Mouse (Mus musculus) 416B (cell line): Measurements from ENCODE around the gene Eml6.
A peak's percentile ranks its signal among the peaks of the same experiment; 100 is the strongest.
"Not testable (repeated sequence)": the region's sequence is repeated elsewhere in the genome, so short reads cannot be mapped to it uniquely, and the experiment has no call there.

Source experiments
- DNase-seq: peaks from one replicate; pipeline ENCODE4 v3.0.0; 2011; ENCODE audit warnings: low read depth

The Eml6 gene

GRCm38 (mm10) chr11:29788921-29789638, 236.8 kb downstream of the Eml6 start:
- no peak for DNase-seq

- no peak for DNase-seq
Measured at GRCm38 (mm10) chr11:29788499-29788898, 237.3 kb downstream of the Eml6 start.

- DNase-seq, result no peak
Measured at GRCm38 (mm10) chr11:29787473-29787872, 238.4 kb downstream of the Eml6 start.

- peak; percentile 11 for DNase-seq
Measured at GRCm38 (mm10) chr11:29786583-29787219, 239.1 kb downstream of the Eml6 start.

DNA sequence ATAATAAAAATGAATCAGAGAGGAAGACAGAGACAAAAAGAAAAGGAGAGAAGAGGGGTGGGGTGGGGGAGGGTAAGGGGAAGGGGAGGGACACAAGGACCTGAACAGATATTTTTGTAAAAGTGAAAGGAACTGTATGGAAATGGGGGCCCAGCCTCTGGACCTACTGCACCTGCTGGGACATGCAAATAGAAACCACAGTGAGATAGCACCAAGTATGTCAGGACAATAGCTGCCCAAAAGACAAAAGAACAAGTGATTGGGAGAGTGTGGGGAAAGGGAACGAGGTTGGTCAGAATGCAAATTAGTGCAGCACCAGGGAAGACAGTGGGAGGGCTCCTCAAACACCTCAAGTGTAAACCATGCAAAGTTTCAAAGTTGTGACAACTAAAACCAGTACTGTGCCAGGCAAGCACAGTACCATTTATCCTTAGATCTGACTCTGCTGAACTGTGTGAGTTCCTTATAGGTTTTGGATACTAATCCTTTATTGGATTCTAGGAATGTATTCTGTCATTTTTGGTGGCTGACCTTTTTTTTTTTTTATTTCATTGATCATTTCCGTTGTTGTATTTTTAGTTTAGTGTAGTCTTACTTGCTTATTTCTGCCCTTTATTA, 246.3 kb downstream of the Eml6 start:
- no peak for DNase-seq

DNA sequence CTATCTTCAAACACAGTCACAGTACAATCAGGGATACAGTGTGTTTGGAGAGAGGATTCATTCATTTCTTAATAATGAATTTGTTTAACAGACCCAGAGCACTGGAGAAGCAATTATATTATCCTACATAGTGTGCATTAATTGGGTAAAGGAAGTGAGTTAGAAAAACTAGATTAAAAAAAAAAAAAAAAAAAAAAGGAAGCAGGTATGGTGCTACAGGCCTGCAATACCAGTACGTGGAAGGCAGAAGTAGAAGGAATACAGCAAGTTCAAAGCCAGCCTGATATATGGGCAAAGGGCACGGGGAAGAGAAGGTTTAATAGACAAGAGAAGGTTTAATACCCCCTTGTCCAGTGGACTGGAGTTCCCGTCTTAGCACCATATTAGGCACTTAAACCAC, 246.9 kb downstream of the Eml6 start:
- DNase-seq, result no peak

DNA sequence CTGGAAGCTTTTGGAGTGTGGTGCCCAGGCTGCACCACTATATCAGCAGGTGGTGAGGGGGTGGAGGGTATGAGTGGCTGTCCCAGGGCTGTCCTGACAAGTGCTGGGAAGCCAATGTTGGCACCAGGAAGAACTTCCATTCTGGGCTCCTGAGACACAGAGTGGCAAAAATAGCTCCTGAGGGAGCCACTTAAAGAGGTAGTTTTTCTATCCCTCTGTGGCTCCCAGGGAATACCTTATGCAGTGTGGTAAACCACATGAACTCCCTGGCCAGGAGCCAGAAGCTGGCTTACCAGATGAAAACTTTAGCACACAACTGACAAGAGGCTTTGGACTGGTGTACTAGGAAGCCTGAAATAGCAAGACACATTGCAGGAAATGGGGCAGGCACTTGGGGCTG, 247.9 kb downstream of the Eml6 start:
- DNase-seq, result peak; percentile 94

DNA sequence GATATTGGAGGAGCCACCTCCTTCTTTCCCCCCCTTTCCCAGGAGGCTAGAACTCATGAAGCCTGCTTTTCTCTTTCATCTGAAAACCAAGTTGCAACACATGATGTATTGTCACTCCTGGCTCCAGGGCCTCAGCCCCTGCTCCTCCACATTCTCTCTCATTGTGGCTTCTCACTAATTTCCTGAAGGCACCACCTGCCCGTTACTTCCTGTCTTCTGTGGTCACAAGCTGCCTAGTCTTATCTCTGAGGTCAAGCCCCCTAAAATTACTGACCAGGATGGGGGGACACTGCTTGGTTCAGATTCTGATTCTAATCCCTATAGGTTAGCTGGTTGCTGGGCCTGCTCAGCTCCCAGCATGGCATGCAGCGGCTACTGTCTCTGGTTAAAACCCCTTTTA, 251.1 kb downstream of the Eml6 start:
- peak; percentile 75 for DNase-seq

DNA sequence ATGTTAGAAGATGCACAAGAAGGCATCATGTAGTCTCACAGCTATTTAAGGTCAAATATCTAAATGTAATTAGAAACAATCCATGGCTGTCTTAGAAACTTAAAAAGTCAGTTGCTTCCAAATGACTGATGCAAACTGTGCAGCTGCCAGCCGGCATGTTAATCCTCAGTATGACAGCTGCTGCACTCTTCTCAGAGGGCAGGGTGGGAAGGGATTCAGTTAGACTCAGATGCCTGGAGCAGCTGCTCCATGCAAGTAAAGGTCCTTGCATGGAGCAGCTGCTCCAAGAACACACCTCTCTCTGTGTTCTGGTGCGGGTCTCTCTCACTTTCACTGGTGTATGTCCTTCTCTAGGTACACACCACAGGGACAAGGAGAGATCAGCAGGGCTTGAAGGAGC, 251.5 kb downstream of the Eml6 start:
- DNase-seq, result no peak

- no peak for DNase-seq
Measured at GRCm38 (mm10) chr11:29772279-29772678, 253.6 kb downstream of the Eml6 start.

GRCm38 (mm10) chr11:29770666-29771400, 255.0 kb downstream of the Eml6 start:
- DNase-seq, result no peak

DNA sequence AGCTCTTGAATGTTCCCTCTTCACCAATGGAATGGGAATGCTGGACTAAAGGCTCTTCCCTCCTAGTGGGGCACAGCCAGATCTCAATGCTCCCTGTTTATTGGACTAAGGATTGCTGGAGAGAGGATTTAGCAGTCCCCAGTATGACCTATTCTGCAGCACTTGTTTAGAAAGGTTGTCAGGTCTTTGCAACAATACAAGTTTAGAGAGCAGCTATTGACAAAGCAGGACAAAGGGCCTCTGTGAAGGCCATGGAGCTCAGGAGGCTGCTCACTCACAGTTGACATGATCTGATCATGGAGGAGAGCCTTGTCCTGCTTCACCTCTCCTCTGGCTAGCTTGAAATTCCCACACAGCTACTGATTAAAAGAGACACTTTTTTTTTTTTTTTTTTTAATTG, 257.3 kb downstream of the Eml6 start:
- DNase-seq, result no peak

GRCm38 (mm10) chr11:29766313-29766982, 259.4 kb downstream of the Eml6 start:
- no peak for DNase-seq

DNA sequence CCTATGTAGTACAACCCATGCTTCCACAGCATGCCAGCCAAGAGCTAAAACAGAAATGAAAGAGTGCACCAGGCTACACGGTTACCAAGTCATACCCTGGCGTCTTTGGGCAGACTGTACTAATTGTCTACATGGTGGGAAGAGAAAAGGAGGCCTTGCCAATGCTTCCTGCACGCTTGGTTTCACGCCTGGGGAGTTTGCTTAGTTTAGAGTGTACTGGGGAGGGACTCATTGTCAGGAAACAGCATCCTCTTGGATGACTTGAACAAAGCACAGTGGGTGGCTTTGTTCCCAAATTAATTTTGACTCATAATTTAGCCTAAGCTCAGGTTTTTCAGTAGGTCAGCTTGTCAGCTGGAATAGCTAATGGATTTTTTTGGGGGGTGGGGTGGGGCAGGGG, 260.8 kb downstream of the Eml6 start:
- DNase-seq, result no peak

- DNase-seq, result no peak
Measured at GRCm38 (mm10) chr11:29762768-29763167, 263.1 kb downstream of the Eml6 start.

DNA sequence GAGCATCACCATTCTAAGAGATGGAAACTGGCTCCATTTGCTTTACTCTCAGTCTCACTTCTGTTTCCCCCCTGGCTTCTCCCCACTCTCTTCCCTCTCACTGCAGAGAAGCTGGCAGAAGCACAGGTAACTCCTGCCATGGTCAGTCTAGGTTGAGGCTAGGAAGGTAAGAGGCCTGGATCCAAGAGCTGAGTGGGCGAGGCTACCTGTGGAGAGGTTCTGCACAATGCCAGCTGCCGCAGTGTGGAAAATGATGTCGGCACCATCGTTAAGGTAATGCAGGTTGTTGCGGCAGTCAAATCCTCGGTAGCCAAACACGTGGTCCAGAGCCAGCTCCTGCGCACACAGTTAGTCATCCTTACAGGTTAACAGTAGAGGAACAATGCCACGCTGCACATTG, 264.4 kb downstream of the Eml6 start:
- no peak for DNase-seq

DNA sequence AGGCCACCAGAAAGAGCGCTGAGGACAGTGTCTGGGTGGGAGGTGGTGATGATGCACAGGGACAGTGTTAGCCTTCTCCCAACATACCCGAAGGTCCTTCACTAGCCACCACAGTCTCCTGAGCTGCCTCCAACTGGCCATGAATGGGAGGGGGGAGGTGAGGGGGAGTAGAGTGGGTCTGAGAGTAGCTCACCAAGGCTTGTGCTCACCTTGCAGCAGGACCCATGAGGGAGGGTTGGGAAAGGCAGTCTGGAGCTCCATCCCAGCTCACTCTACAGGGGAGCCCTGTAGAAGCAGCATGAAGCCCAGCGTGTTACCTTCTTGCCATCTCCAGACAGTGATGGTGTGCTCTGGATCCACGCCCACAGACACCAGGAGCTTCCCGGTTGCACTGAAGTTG, 267.2 kb downstream of the Eml6 start:
- no peak for DNase-seq

- DNase-seq, result not testable (repeated sequence)
Measured at GRCm38 (mm10) chr11:29756007-29756406, 269.8 kb downstream of the Eml6 start.

- no peak for DNase-seq
Measured at GRCm38 (mm10) chr11:29751648-29752611, 273.9 kb downstream of the Eml6 start.

DNA sequence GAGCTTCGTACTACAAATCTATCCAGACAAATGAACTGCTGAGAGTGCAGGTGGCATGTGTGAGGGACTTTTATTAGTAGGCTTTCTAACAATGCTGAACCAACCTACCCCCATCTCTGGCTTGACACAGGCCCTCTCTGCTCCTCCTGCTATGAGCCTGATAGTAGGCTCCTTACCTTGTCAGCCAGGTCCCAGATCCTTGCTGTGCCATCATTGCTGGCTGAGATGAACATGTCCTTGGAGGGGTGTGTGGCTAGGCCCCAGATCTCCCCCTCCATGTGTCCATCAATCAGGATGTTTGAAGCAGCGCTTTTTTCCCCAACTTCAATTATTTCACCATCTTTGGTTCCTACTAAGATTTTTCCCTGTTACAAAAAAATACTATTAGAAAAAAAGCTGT, 274.8 kb downstream of the Eml6 start:
- DNase-seq, result no peak

DNA sequence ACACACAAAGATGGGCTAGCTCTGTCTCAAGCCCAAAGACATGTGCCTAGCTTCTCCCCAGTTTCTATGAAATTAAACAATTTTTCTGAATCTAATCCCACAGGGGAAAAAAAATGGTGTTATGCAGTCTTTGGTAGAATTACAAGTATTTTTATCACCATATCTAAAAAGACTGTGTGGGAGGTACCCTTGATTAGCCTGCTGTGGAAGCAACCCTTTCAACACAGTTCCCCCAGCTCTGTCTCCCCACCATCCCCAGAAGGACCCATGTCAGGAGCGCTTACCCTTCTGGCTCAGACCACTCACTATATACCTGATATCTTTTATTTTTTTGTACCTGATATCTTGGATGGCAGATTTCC, 276.4 kb downstream of the Eml6 start:
- no peak for DNase-seq
